Mouse (Mus musculus): ENCODE measurements at regions not wholly inside any gene's neighbourhood (a gene's known extent, or its start where the extent isn't known, plus 50 kb on each side); places are given as distances from the start of the nearest gene placed in this dataset.

DNA sequence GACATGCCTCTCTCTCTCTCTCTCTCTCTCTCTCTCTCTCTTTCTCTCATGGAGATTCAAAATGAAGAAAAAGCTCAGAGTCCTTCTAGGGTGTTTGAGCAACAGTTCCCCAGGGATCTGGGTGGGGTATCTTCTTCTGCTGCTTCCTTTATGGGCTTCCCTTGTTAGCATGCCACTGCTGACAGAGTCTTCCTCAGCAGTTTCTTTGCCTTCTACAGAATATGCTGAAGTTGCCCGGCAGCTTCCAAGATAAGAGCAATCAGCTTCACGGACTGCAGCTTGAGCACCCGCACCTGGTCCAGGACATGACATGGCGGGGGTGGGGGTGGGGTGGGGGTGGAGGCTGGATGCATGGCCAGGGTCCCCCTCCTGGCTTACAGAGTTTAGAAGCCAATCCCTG lies 326.6 kb upstream of the Fam92a start:
- TF ChIP-seq CTCF (IDR thresholded peaks at IDR 0.05; ENCODE audit: low read depth, low read length) (no peak), EP300 (IDR thresholded peaks at IDR 0.05; ENCODE audit: insufficient read depth, low read depth, low read length) (no peak)

Data from ES-Bruce4 (cell line).